Mouse (Mus musculus) hematopoietic stem cell, adult 5-6 weeks (primary cell): ENCODE measurements around the gene Nmur2. TPM values are rescaled to one million over a fixed set of nuclear protein-coding genes. Genes with fewer than 3 reads are reported as not detected.

Experiments
- ATAC-seq, 2 experiments: fragments of 125-278 bp in 1 of 2; replicated peaks in 1 of 2; 2 replicates each; pipeline ENCODE4 v1.8.0; 2016 to 2017; ENCODE audit warnings: inconsistent platforms in 2 of 2, mild to moderate bottlenecking in 2 of 2, moderate number of reproducible peaks in 2 of 2, low read depth in 1 of 2, moderate TSS enrichment in 1 of 2; ENCODE audit not compliant: low FRiP score in 2 of 2, poor library complexity in 2 of 2, severe bottlenecking in 2 of 2, insufficient read depth in 1 of 2, low TSS enrichment in 1 of 2
- total RNA-seq: library from RNA; stranded (forward); fragments of 172-1452, 232-1000 nt; gene quantifications from 2 replicates; pipeline ENCODE4 v1.2.3, GENCODE M21; 2017

Gene Nmur2
- total RNA-seq, 1 experiment from 2014 or later, result not detected

- no peak for ATAC-seq
Measured at GRCm38 (mm10) chr11:55978146-55978545, 62.7 kb downstream of the Nmur2 start.
